Mouse (Mus musculus) lung, embryonic 16.5 days (tissue): ENCODE data around the gene Anxa2. TPM values are rescaled to one million over a fixed set of nuclear protein-coding genes. Genes with fewer than 3 reads are reported as not detected.
A peak's percentile ranks its signal among the peaks of the same experiment; 100 is the strongest.

Source experiments
- ATAC-seq: fragments of 200-750 bp; cut with Nextera tagmentation; 2 replicates; pipeline ENCODE4 v1.8.0; 2017; ENCODE audit warnings: low read depth, mild to moderate bottlenecking, moderate library complexity
- H3K27ac ChIP-seq: fragments of 300-500 bp; sonication (generic); 2 replicates; pipeline ENCODE4 v1.5.1; 2014; ENCODE audit warnings: mild to moderate bottlenecking, control low read depth, low read length
- H3K27me3 ChIP-seq: fragments of 300-500 bp; sonication (generic); 2 replicates; pipeline ENCODE4 v1.6.1; 2014; ENCODE audit warnings: low read depth, low read length, mixed read lengths; ENCODE audit not compliant: control insufficient read depth, insufficient read depth
- H3K36me3 ChIP-seq: fragments of 300-500 bp; sonication (generic); 2 replicates; pipeline ENCODE4 v1.6.1; 2014; ENCODE audit warnings: low read length; ENCODE audit not compliant: control insufficient read depth, insufficient read depth
- H3K4me1 ChIP-seq: fragments of 300-500 bp; sonication (generic); replicated peaks from 2 replicates; pipeline ENCODE4 v1.6.1; 2014; ENCODE audit warnings: low read length, mixed read lengths; ENCODE audit not compliant: control insufficient read depth, insufficient read depth
- H3K4me2 ChIP-seq: fragments of 300-500 bp; sonication (generic); 2 replicates; pipeline ENCODE4 v1.6.1; 2014; ENCODE audit warnings: low read depth, low read length, control low read depth
- H3K4me3 ChIP-seq: fragments of 300-500 bp; sonication (generic); 2 replicates; pipeline ENCODE4 v1.5.1; 2014; ENCODE audit warnings: mild to moderate bottlenecking, low read length, control low read depth
- H3K9ac ChIP-seq: fragments of 300-500 bp; sonication (generic); 2 replicates; pipeline ENCODE4 v1.6.1; 2014; ENCODE audit warnings: low read length, control low read depth
- H3K9me3 ChIP-seq: fragments of 300-500 bp; sonication (generic); 2 replicates; pipeline ENCODE4 v1.6.1; 2016; ENCODE audit warnings: low read length; ENCODE audit not compliant: control insufficient read depth
- WGBS: fragments of 180-500 bp; shearing (Covaris S2); extraction: QIAGEN DNeasy Blood & Tissue Kit; methylation state at CpG from one replicate; pipeline ENCODE4 v1.1.7; 2014; 5-methylcytosine and 5-hydroxymethylcytosine counted together
- microRNA-seq: library from miRNA; unstranded; fragments of <30 nt; microRNA quantifications from one replicate; pipeline ENCODE4, GENCODE M21; 2016
- polyA plus RNA-seq: library from polyadenylated mRNA; unstranded; fragments of >200 nt; fragmentation: Nextera tagmentation; extraction: Ambion mirVana; gene quantifications from 2 replicates; pipeline ENCODE4 v1.2.1, GENCODE M21; 2015

The Anxa2 gene
- polyA plus RNA-seq, 1 experiment from 2014 or later, result 973 TPM

GRCm38 (mm10) chr9:69514206-69514605 lies 60.8 kb downstream of the Anxa2 start:
- WGBS, result 63% methylated on average over 8 of the region's 8 CpGs
- no peak for ATAC-seq
- no peak overlapping the region for H3K4me3 ChIP-seq
- H3K4me1 ChIP-seq, result peaks cover 8% of the 10 kb centered on the region
- H3K9ac ChIP-seq, result no peak overlapping the region
- H3K9me3 ChIP-seq, result no peaks in the 10 kb centered on the region
- H3K27me3 ChIP-seq, result no peaks in the 10 kb centered on the region; the same call in 1 of the 2 replicates
- no peaks in the 10 kb centered on the region for H3K36me3 ChIP-seq
- H3K27ac ChIP-seq, result no peak overlapping the region
- no peak overlapping the region for H3K4me2 ChIP-seq

- no peak overlapping the region for H3K9ac ChIP-seq
- no peaks in the 10 kb centered on the region for H3K9me3 ChIP-seq
- no peak overlapping the region for H3K4me2 ChIP-seq
- H3K36me3 ChIP-seq, result no peaks in the 10 kb centered on the region
- H3K27ac ChIP-seq, result no peak overlapping the region
- H3K4me3 ChIP-seq, result no peak overlapping the region
- H3K4me1 ChIP-seq, result peaks cover 8% of the 10 kb centered on the region
- ATAC-seq, result no peak
- WGBS, result 84% methylated on average over 7 of the region's 7 CpGs
- no peaks in the 10 kb centered on the region; the same call in 1 of the 2 replicates for H3K27me3 ChIP-seq
These were observed 62.0 kb downstream of the Anxa2 start for GRCm38 (mm10) chr9:69515416-69515815.

- Histone ChIP-seq H3K4me2 (peak overlapping the region; percentile 18; the same call in 1 of the 2 replicates), H3K9ac (no peak overlapping the region), H3K9me3 (no peaks in the 10 kb centered on the region), H3K36me3 (no peaks in the 10 kb centered on the region), H3K27me3 (no peaks in the 10 kb centered on the region), H3K27ac (no peak overlapping the region), H3K4me3 (no peak overlapping the region), H3K4me1 (peaks cover 8% of the 10 kb centered on the region)
- peak; percentile 88 for ATAC-seq
- WGBS, result 31% methylated on average over 20 of the region's 20 CpGs
These were observed 64.1 kb downstream of the Anxa2 start for GRCm38 (mm10) chr9:69517387-69518035.

Small RNA genes lying within 50 kb of the gene (microRNA-seq; reads per million reads assigned to microRNA genes)
- 4.1 reads per million, percentile 16 among the genes with 10 or more reads in this experiment for gene Mir3109

Other genes starting within 250 kb of the Anxa2 start
- 18.8 and 21.5 TPM in 2 replicates for gene Ice2, start 55.7 kb upstream of the Anxa2 start, polyA plus RNA-seq